In genomic region chr7:28965346-28965840, GRCm38 (mm10) we compare ENCODE assay signal across 14 mouse cellular contexts.
"Had no signal": no experiment of that assay in that cellular context is flagged by ENCODE, and none has a peak within 500 bp of the region (broad histone marks: within the 10 kb centered on the region; RNA-seq: fewer than 3 reads in every experiment).

No protein-coding gene starts in this region.

- H3K4me2 ChIP-seq: limb, embryonic 13.5 days; midbrain, embryonic 13.5 days; neural tube, embryonic 15.5 days had no signal

- ATAC-seq: midbrain, embryonic 13.5 days had no signal

- H3K4me3 ChIP-seq: limb, embryonic 13.5 days; midbrain, embryonic 13.5 days; myocyte; neural tube, embryonic 15.5 days had no signal

- H3K27ac ChIP-seq: limb, embryonic 13.5 days; liver, embryonic 14.5 days; midbrain, embryonic 13.5 days; neural tube, embryonic 15.5 days had no signal

- H3K9me3 ChIP-seq: limb, embryonic 13.5 days; midbrain, embryonic 13.5 days; neural tube, embryonic 15.5 days had no signal

- H3K9ac ChIP-seq: limb, embryonic 13.5 days; liver, embryonic 14.5 days; midbrain, embryonic 13.5 days; neural tube, embryonic 15.5 days had no signal

- H3K27me3 ChIP-seq: limb, embryonic 13.5 days; midbrain, embryonic 13.5 days; neural tube, embryonic 15.5 days had no signal

- H3K36me3 ChIP-seq: neural tube, embryonic 15.5 days had no signal

- DNase-seq: kidney, adult 9 months; kidney, postnatal 36 days; layer of hippocampus, adult 9-11 months; layer of hippocampus, postnatal 36 days; lung, adult 18-20 months; right cerebral cortex, adult 18-20 months; right cerebral cortex, postnatal 25 days; thymus, adult 18-20 months; thymus, postnatal 14 days had no signal
